Mouse (Mus musculus) right cerebral cortex, postnatal 10 days (tissue): ENCODE measurements around the gene Ssbp3.
A peak's percentile ranks its signal among the peaks of the same experiment; 100 is the strongest.

ENCODE experiments used
- DNase-seq, 2 experiments: peaks; one replicate each; pipeline ENCODE4 v3.0.0; 2021; ENCODE audit warnings: low spot score in 2 of 2

Ssbp3 gene

GRCm38 (mm10) chr4:106959506-106960302 lies 49.2 kb downstream of the Ssbp3 start:
- DNase-seq, result no peak

DNA sequence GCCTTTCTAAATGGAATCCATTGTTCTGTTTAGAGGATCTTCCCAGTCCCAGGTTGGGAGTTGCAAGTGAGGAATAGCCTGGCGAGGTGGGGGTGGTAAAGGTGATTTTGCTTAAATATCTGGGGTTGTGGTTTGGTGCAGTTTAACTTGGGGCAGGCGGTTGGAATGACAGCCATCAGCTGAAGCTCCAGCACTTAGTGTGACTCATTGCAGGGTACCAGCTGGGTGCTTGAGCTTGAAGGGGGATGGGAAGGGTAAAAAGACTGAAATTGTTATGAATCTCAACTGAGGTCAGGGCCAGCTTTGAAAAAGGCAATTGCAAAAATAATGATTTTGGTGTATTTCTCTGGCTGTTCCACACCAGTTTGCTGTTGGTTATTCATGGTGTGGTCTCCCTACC lies 50.0 kb downstream of the Ssbp3 start:
- DNase-seq, result no peak

GRCm38 (mm10) chr4:106961321-106961720 lies 50.8 kb downstream of the Ssbp3 start:
- DNase-seq, result no peak

DNA sequence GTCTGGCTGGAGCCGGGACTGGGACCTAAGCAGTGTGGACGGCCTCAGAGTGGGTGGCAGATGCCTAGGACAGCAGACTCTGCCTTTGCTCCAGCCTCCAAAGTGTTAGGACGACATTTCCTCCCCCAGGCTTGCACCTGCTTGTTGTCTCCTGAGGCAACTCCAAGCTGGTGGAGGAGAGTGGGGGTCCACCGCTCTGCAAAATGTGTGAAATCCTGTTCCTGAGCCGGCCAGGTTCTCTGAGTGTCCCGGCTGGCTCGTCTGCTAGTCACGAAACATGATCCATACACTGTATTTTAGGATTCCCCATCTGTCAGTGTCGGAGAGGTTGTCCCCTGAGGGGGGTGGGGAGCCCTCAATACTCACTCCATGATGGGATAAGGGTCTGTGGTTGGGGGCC lies 53.9 kb downstream of the Ssbp3 start:
- DNase-seq, result peak in 1 of 2 experiments; percentile 56

- DNase-seq, result no peak
These were observed 54.5 kb downstream of the Ssbp3 start for GRCm38 (mm10) chr4:106964996-106965395.

DNA sequence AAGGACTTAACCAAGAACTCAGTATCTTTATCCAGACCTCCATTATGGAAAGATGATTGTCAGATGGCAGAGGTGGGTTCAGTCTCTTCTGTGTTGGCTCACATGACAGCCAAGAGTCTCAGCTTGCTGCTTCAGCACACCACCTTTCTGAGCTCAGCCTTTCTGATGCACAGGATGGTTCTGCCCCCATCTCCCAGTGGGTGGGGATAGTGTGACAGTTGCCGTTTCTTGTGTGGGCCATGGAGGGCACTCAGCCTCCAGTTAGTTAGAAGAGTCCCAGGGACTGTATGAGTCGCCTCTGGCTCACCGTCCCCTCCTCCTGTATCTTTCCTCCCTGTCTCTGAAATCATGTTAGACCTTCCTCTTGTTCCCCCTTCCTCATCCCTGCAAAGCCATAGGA lies 55.9 kb downstream of the Ssbp3 start:
- no peak for DNase-seq

GRCm38 (mm10) chr4:106968910-106969309 lies 58.4 kb downstream of the Ssbp3 start:
- DNase-seq, result no peak

GRCm38 (mm10) chr4:106970786-106971185 lies 60.3 kb downstream of the Ssbp3 start:
- no peak for DNase-seq

- DNase-seq, result no peak
These were observed 61.6 kb downstream of the Ssbp3 start for GRCm38 (mm10) chr4:106972061-106972460.

- DNase-seq, result no peak
These were observed 62.2 kb downstream of the Ssbp3 start for GRCm38 (mm10) chr4:106972461-106973384.

GRCm38 (mm10) chr4:106975324-106975723 lies 64.8 kb downstream of the Ssbp3 start:
- DNase-seq, result no peak

GRCm38 (mm10) chr4:106975890-106976289 lies 65.4 kb downstream of the Ssbp3 start:
- DNase-seq, result no peak

GRCm38 (mm10) chr4:106976576-106976975 lies 66.1 kb downstream of the Ssbp3 start:
- DNase-seq, result no peak

GRCm38 (mm10) chr4:106977218-106977651 lies 66.7 kb downstream of the Ssbp3 start:
- DNase-seq, result no peak

DNA sequence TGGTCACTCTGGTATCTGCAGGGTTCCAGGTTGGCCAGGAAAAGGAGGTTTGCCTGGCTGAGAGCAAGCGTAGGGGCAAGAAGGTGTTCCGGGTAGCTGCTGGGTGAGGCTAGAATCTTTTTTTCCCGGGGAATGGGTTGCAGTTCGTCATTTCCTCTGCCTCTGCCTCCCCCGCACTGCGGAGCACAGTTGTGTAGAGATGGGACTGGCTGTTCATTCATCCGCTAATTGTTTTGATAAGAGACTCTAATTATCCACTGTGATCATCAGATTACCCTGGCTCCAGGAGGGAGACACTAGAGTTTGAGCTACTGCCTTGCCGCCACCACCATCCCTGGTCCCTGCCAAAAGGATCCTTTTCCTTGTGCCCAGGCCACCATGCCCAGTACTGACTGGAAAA lies 67.9 kb downstream of the Ssbp3 start:
- DNase-seq, result no peak

- no peak for DNase-seq
These were observed 70.2 kb downstream of the Ssbp3 start for GRCm38 (mm10) chr4:106980669-106981068.

GRCm38 (mm10) chr4:106981385-106982103 lies 71.0 kb downstream of the Ssbp3 start:
- DNase-seq, result no peak

GRCm38 (mm10) chr4:106982344-106983121 lies 72.0 kb downstream of the Ssbp3 start:
- DNase-seq, result no peak

DNA sequence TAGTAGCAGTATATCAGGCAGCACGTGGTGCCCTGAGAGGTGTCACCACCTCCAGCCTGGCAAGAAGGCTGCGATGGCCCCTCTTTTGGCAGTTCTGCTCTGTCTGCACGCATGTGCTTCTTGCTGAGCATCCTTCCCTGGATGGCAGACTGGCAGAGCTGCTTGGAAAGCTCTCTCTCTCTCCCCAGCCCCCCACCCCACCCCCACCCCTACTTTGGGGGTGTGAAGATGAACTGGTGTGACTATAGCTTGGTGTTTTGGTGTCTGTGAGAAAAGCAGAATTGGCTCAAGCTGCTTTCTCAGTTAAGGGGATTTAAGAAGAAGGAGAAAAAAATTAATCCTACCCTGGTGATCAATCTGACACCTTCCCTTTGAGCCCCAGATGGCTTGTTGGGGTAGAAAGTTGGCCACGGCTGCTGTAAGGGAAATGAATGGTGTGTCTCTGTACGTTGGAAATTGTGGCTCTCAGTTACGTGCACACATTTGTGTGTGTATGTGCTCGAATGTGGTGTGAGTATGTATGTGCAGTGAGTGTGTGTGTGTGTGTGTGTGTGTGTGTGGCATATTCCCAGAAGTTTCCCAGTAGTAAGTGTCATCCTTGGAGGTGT lies 73.5 kb downstream of the Ssbp3 start:
- DNase-seq, result no peak

DNA sequence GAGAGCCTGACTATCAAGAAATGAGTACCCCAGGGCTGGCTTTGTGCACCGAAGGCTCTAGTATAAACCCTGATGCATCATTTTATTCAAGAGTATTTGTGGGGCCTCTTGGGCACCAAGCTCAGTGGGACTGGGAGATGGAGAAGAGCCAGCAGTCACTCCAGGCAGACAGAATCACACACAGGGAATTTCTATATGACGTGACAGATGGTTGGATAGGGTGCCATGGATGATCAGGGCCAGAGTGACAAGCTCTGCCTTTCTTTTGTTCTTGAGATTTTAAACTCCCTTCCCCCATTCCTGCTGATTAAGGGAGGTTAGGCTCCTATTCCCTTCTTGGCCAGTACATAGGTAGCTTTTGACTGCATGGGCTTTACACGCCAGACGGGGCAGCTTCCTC lies 74.8 kb downstream of the Ssbp3 start:
- no peak for DNase-seq
